Mouse (Mus musculus) heart, postnatal 0 days (tissue): ENCODE measurements around the gene Fam19a5. TPM values are rescaled to one million over a fixed set of nuclear protein-coding genes. Genes with fewer than 3 reads are reported as not detected.

Source experiments
- ATAC-seq: fragments of 200-750 bp; cut with Nextera tagmentation; 2 replicates; pipeline ENCODE4 v1.8.0; 2017; ENCODE audit warnings: low read depth, moderate number of reproducible peaks, moderate library complexity; ENCODE audit not compliant: insufficient read depth
- DNase-seq: peaks from one replicate; pipeline ENCODE4 v3.0.0-alpha.2; 2016; ENCODE audit warnings: low spot score
- H3K27ac ChIP-seq: fragments of 300-500 bp; sonication (generic); 2 replicates; pipeline ENCODE4 v1.5.1; 2014; ENCODE audit warnings: low read depth, mild to moderate bottlenecking
- H3K27me3 ChIP-seq: fragments of 300-500 bp; sonication (generic); 2 replicates; pipeline ENCODE4 v1.6.1; 2014; ENCODE audit warnings: low read length, mixed read lengths; ENCODE audit not compliant: control insufficient read depth, insufficient read depth
- H3K36me3 ChIP-seq: fragments of 300-500 bp; sonication (generic); replicated peaks from 2 replicates; pipeline ENCODE4 v1.6.1; 2014; ENCODE audit warnings: low read length, mixed read lengths; ENCODE audit not compliant: control insufficient read depth, insufficient read depth
- H3K4me1 ChIP-seq: fragments of 300-500 bp; sonication (generic); 2 replicates; pipeline ENCODE4 v1.6.1; 2014; ENCODE audit warnings: antibody characterized with exemption; ENCODE audit not compliant: control insufficient read depth, insufficient read depth
- H3K4me2 ChIP-seq: fragments of 300-500 bp; sonication (generic); 2 replicates; pipeline ENCODE4 v1.6.1; 2014; ENCODE audit warnings: low read depth, mild to moderate bottlenecking, low read length, moderate library complexity
- H3K4me3 ChIP-seq: fragments of 300-500 bp; sonication (generic); 2 replicates; pipeline ENCODE4 v1.5.1; 2014; ENCODE audit warnings: low read depth, low read length
- H3K9ac ChIP-seq: fragments of 300-500 bp; sonication (generic); replicated peaks from 2 replicates; pipeline ENCODE4 v1.6.1; 2014; ENCODE audit warnings: low read depth, low read length, mixed read lengths
- H3K9me3 ChIP-seq: fragments of 300-500 bp; sonication (generic); replicated peaks from 2 replicates; pipeline ENCODE4 v1.6.1; 2016; ENCODE audit warnings: low read length; ENCODE audit not compliant: control insufficient read depth
- CTCF ChIP-seq: IDR thresholded peaks from 2 replicates; pipeline ENCODE4 v1.5.1; 2016; ENCODE audit warnings: antibody characterized with exemption, control low read depth, low read depth
- EP300 ChIP-seq: IDR thresholded peaks from 2 replicates; pipeline ENCODE4 v1.6.1; 2016; ENCODE audit warnings: antibody characterized with exemption, low read depth
- WGBS: fragments of 180-500 bp; shearing (Covaris S2); extraction: QIAGEN DNeasy Blood & Tissue Kit; methylation state at CpG from one replicate; pipeline ENCODE4 v1.1.7; 2014; 5-methylcytosine and 5-hydroxymethylcytosine counted together
- polyA plus RNA-seq: library from polyadenylated mRNA; unstranded; fragments of >200 nt; fragmentation: Nextera tagmentation; extraction: Ambion mirVana; gene quantifications from 2 replicates; pipeline ENCODE4 v1.2.1, GENCODE M21; 2015
- total RNA-seq: library from RNA; depleted of rRNA; stranded (reverse); fragments of >200 nt; gene quantifications from 2 replicates; pipeline ENCODE4 v1.2.3, GENCODE M21; 2014; ENCODE audit warnings: low replicate concordance

The Fam19a5 gene
- total and polyA plus RNA-seq, 2 experiments from 2014 or later, result 0.27 to 2.5 TPM

- Histone ChIP-seq H3K36me3 (no peaks in the 10 kb centered on the region), H3K4me3 (no peak overlapping the region), H3K27me3 (no peaks in the 10 kb centered on the region), H3K4me1 (no peaks in the 10 kb centered on the region), H3K9ac (no peak overlapping the region), H3K9me3 (no peaks in the 10 kb centered on the region), H3K27ac (no peak overlapping the region), H3K4me2 (no peak overlapping the region)
- ATAC-seq (no peak), DNase-seq (no peak)
- WGBS, result 84% methylated on average over 7 of the region's 7 CpGs
- TF ChIP-seq EP300 (no peak), CTCF (no peak)
These were observed 148.3 kb downstream of the Fam19a5 start for GRCm38 (mm10) chr15:87692394-87692793.

- WGBS, result 68% methylated on average over 4 of the region's 4 CpGs
- TF ChIP-seq EP300, result no peak
- no peak for TF ChIP-seq CTCF
- H3K36me3 ChIP-seq, result no peaks in the 10 kb centered on the region
These were observed 148.9 kb downstream of the Fam19a5 start for GRCm38 (mm10) chr15:87692865-87693513.

DNA sequence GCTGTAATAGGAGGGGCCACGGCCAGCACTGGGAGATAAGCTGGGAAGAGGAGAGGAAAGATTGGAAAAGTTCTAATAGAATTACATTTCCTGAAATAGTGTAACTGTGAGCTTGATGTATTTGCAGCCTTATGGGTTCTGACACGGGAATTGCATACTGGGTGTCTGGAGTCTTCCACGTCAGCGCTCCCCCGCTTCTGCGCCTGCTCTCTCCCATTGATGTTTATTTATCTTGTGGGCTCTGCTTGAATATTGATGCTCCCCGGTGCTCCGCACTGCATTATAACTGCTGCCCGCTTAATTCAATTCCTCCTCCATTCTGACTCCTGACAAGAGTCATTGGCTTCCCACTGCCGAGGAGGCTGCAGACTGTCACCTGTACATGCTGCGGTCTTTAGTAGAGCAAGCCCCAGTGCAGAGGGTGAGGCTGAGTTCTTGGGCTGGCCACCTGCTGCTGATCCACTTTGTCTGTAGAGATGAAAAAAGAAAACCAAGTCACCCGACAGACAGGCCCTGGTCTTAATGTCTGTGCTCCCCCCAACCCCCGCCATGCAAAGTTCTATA is 153.4 kb downstream of the Fam19a5 start:
- Histone ChIP-seq H3K9me3 (peaks cover 8% of the 10 kb centered on the region; the same call in 1 of the 2 replicates), H3K4me3 (no peak overlapping the region), H3K27me3 (no peaks in the 10 kb centered on the region), H3K4me2 (no peak overlapping the region), H3K36me3 (no peaks in the 10 kb centered on the region), H3K4me1 (no peaks in the 10 kb centered on the region), H3K9ac (no peak overlapping the region), H3K27ac (no peak overlapping the region)
- no peak for TF ChIP-seq EP300
- TF ChIP-seq CTCF, result no peak
- no peak for DNase-seq
- WGBS, result 77% methylated on average over 13 of the region's 13 CpGs
- ATAC-seq, result no peak

More at GRCm38 (mm10) chr15:87692865-87693513, 148.9 kb downstream of the Fam19a5 start:
- Histone ChIP-seq H3K27ac (no peak overlapping the region), H3K9me3 (no peaks in the 10 kb centered on the region), H3K9ac (no peak overlapping the region), H3K27me3 (no peaks in the 10 kb centered on the region), H3K4me2 (no peak overlapping the region), H3K4me3 (no peak overlapping the region), H3K4me1 (no peaks in the 10 kb centered on the region)
- DNase-seq, result no peak
- no peak for ATAC-seq

DNA sequence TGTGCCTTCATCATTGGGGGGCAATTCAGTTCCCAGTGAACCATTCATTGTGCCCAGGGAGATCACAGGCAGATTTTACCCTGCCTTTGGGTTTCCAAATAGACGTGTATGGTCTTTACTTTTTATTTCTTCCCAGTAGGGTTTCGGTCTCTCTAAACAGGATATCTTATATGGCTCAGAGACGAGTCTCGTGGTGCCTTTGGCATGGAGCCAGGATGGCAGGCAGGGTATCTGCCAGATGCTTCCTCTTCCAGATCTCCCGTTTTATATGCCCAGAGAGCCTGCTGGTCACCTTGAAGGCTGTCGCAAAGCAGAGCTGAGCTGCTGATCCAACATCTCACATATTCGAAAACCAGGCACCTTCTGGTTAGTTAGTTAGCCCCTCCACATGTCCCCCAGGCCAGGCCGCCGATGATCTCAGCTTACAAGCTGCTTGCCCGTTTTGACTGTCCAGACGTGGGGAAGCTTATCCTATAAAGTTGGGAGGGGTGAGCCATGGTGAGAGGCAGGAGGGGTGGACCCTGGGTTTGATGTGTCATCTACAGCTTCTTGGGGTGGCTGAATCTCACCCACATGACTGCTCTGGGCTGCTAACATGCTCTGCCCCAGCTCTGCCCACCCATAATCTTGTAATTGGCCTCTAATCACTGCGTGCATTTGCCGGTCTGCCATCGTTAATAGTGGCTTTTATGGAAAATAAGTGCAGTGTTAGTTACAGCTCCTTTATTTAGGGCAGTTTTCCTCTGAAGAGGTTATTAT is 154.6 kb downstream of the Fam19a5 start:
- H3K36me3 ChIP-seq, result no peaks in the 10 kb centered on the region
- H3K27ac ChIP-seq, result no peak overlapping the region
- no peak overlapping the region for H3K9ac ChIP-seq
- DNase-seq (no peak), ATAC-seq (no peak)
- H3K4me3 ChIP-seq, result no peak overlapping the region
- H3K4me2 ChIP-seq, result no peak overlapping the region
- TF ChIP-seq EP300 (no peak), CTCF (no peak)
- WGBS, result 42% methylated on average over 14 of the region's 14 CpGs
- no peaks in the 10 kb centered on the region for H3K4me1 ChIP-seq
- H3K9me3 ChIP-seq, result peaks cover 8% of the 10 kb centered on the region; the same call in 1 of the 2 replicates
- H3K27me3 ChIP-seq, result no peaks in the 10 kb centered on the region

- WGBS, result 77% methylated on average over 1 of the region's 1 CpGs
- TF ChIP-seq EP300, result no peak
- DNase-seq, result no peak
These were observed 158.7 kb downstream of the Fam19a5 start for GRCm38 (mm10) chr15:87702821-87703220.

More at GRCm38 (mm10) chr15:87702821-87703220, 158.7 kb downstream of the Fam19a5 start:
- Histone ChIP-seq H3K27ac (no peak overlapping the region), H3K4me2 (no peak overlapping the region), H3K9ac (no peak overlapping the region), H3K4me1 (no peaks in the 10 kb centered on the region), H3K36me3 (no peaks in the 10 kb centered on the region), H3K9me3 (peaks cover 8% of the 10 kb centered on the region; the same call in 1 of the 2 replicates), H3K4me3 (no peak overlapping the region), H3K27me3 (no peaks in the 10 kb centered on the region)
- ATAC-seq, result no peak
